Mouse (Mus musculus) yolk sac, embryonic 10.5 days (tissue): ENCODE results near the gene Cdk5rap3.

ENCODE experiments used
- DNase-seq: peaks from one replicate; pipeline ENCODE4 v3.0.0-alpha.2; 2017; ENCODE audit warnings: low spot score

Gene Cdk5rap3

DNA sequence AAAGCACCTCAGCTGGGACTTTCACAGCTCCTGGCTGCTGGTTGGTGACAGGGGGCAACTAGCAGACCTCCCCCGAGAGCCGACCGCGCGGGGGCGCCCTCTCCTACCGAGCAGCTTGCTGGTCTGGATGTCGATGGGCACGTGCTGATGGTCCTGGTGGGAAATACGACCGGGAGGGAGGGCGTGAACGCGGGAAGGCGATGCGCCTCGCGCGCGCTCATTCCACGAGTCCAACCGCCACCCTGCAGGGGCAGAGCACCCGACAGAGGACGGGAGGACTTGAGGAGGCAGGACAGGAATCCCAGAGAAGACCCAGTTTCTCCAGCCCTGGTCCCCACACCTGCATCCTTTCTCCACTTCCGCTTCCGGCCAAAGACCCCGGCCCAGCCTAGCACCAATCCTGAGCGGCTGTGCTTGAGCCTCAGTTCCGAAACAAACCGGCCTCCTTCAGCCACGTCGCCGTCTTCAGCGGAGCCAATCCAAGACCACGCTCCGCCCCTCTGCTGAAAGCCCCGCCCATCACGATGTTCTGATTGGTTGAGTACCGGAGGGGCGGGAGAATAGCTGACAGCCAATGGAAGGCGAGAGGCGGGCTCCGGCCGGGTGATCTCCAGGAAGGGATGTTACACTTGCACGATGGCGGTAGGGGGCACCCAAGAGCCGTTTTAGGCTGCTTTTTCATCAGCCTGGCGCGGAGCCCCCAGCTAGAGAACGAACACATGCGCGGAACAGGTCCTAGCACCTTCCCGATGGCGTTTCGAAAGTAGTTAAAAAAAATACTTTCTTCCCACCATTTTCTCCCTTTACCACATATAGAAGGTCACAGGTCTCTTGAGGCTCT, at the start of gene Cdk5rap3:
Gene Cdk5rap3, minus strand, starts transcription at position 453 of the 841 bp plus-strand sequence.
- peak; percentile 100 for DNase-seq

DNA sequence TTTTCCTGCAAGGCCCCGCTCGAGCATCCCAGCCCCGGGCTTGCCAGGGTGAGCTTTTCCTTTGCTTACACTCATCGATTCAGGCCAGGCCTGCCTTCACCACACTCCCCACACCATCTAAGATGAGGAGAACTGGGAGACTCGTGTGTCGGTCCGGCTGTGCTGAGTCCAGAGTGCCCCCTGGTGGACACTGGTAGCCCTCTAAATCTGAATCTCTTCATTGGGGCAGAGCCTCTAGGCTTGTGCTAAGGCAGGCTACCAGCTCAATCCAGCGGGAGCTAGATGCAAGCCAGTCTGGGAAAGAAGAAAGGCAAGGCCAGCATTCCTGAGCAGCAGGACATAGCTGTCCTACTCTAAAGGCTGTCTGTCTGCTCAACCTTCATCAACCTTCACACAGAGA, 47.3 kb upstream of the Cdk5rap3 start:
- DNase-seq = peak; percentile 81

DNA sequence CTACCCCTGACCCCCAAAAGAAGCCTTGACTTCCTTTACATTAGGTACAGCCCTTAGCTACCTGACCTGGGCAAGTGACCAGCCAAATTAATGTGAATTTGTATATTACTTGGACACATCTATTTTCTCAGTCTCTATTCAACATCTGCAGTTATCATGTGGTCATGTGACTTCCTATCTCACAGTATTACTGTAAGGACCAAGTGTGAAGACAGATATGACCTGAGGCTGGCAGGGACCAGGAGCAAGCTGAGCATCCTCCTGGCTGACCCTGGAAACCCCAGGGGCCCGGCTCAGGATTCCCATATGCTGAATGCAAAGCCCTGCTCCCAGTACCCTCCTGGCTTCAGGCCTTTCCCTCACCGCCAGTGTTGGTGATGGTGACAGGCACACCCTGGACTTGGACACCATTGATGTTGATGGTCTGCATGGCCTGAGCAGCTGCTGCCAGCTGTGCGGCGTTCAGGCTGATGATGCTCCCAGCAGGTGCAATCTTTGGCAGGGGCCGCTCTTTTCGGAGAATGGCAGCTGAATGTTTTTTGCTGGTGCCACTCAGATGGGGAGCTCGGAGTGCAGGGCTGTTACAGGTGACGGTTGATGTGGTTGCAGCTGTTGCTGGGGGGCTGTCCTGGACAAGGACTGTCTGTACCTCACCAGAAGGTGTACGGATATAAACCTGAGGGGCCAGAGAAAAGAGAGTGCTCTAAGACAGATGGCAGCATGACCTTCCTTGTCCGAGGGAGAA, 40.9 kb upstream of the Cdk5rap3 start:
- DNase-seq = no peak

DNA sequence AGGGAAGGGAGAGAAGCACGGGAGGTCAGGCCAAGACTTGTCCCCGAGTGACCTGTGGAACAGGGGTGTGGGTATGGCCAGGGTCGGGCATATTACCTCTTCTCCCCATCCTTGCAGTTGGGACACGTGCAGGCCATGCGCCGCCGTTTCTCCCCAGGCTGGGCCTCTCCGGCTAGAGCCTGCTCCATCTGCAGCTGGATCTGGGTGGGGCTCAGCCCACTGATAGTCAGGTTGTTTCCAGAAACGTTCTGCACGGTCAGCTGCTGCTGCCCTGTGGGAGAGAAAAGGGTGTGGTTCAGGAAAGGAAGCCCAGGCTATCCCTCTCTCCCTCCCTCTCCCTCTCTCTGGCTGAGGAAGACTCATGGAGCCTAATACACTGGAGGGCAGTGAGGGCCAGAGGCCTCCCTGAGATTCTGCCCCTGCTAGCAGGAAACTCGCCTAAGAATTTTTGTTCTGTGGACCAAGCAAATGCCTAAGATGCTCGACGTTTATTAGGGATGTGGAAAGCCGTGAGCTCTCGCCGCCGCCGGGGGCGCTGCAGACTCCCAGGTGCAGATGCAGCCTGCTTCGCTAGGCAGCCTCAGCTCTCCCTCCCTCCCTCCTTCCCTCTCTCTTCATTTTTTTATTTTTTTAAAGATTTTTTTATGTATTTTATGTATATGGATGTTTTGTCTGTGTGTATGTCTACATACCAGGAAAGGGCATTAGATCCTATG, 39.9 kb upstream of the Cdk5rap3 start:
- no peak for DNase-seq

DNA sequence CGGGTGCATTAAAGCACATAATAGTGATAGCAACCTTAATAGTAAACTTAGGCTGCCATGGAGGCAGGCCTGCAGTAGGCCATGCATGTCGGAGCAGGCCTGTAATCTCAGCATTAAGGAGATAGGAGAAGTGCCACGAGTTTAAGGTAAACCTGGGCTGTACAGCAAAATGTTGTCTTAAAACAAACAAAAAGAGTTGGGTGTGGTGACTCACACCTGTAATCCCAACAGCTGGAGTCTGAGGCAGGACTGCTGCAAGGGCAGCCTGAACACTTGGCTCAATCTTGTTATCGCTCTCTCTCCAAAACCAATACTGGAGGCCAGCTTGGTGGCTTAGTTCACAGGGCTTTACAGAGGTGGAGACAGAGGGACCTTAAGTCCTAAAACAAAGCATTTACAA, 38.8 kb upstream of the Cdk5rap3 start:
- DNase-seq = no peak

DNA sequence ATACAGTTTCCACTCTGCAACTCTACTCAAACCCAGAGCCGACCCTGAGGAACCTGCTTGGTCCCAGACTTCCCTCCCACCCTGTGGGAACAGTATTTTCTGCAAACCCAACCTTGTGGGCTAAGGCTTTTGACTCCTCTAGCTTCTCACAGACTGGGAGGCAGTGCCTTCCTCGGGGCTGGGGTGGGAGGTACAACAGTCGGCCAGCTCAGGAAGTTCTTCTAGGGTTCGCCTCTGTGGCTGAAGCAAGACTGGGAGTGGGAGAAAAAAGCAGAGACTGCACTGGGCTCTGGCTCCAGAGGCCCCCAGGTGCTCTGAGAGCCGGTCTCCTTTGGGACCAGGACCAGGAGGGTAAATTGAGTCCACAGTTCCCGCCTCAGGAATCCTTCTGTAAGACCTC, 36.6 kb upstream of the Cdk5rap3 start:
- DNase-seq = no peak

DNA sequence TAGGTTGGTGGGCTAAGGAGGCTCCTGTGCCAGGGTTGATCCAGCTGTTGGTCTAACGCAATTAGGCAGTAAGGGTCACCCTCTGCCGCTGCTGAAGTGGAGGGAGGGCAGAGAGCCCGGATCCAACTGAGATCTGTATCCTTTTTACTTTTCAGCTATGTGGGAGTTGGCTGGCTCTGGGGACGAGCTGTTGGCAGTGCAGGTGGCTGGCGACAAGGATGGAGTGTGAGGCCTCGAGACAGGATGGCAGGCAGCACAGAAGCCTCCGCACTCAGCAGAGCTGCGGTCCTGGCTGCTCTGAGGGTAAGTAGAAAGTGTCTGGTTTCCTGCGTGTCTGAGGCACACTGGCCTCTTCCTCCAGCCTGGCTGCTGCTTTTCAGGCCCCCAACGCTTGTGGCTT, 36.1 kb upstream of the Cdk5rap3 start:
- no peak for DNase-seq

DNA sequence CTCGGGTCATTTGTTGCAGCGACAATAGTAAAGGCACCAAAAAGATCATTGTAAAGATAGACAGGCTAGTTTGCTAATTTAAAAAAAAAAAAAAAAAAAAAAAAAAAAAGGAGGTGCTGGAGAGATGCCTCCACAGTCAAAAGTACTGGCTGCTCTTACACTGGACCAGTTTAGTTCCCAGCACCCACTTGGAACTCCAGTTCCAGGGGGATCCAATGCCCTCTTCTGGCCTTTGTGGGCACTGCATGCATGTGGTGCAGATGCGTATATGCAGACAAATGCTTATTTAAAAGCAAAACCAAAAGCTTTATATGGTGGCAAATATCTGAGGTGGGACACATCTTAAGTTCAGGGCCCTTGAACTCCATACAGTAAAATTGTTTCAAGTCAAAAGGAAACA, 34.5 kb upstream of the Cdk5rap3 start:
- no peak for DNase-seq

DNA sequence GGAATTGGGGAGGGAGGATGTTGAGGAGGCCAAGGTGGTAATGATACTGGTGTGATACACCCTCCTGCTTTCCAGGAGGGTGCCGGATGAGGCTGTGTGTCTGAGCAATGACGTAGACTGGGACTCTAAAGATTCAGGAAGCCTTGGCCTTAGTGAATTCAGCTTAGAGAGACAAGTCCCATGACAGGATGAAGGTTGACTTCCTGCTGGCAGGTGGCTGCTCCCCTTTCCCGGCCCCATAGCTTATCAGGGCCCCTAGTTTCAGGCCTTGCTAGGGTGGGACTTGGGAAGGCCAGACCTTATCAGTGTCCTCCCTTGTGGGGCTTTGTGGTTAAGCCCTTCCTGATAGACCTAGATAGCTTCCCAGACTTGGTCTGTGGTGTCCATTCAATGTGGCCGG, 31.6 kb upstream of the Cdk5rap3 start:
- DNase-seq = peak; percentile 52

DNA sequence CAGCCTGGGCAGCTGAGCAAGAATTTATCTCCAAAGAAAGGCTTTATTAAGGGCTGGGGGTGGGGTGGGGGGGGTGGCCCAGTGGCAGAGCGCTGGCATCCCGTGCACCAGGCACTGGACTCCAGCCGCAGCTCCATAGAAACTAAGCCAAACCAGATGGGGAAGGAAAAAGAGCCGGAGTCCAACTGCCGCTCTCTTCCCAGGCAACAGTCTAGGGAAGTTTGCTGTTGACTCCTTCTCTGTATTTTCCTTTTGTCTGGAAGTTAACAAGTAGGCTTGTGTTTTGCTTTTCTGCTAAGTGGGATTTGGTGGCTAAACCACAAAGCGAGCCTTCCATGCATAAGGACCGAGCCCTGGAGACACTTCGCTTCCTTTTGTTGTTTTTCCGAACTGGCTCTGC, 30.2 kb upstream of the Cdk5rap3 start:
- DNase-seq = no peak

DNA sequence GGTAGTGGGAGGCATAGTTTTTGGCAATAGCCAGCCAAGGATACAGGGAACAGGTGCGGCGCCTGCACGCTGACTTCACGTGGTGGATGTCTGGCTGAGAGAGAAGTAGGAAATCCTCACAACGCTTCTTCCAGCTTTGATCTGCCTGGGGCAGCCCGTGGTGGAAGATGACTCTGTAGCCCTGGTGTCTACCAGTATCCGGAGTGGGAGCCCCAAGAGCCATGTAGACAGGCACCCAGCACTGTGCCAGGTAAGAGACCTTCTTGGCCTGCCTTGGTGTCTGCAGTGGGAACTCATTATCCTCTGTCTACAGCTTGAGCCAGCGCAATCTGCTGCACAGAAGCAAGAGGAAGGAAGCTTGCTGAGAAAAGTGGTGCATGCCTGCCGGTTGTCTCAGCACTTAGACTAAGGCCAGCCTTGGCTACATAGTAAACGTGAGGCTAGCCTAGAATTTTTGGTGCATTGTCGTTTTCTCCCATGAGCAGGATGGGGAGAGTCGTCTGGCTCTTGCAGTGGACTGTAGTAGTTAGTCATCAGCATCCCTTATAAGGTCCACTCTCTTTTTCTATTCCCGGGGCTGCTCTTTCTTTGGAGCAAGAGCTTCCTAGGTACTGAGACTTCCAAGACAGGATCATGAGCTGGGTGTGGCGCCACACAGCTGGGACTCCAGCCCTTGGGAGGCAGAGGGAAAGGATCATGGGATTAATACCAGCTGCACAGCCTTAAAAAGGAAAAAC, 28.7 kb upstream of the Cdk5rap3 start:
- DNase-seq = no peak

DNA sequence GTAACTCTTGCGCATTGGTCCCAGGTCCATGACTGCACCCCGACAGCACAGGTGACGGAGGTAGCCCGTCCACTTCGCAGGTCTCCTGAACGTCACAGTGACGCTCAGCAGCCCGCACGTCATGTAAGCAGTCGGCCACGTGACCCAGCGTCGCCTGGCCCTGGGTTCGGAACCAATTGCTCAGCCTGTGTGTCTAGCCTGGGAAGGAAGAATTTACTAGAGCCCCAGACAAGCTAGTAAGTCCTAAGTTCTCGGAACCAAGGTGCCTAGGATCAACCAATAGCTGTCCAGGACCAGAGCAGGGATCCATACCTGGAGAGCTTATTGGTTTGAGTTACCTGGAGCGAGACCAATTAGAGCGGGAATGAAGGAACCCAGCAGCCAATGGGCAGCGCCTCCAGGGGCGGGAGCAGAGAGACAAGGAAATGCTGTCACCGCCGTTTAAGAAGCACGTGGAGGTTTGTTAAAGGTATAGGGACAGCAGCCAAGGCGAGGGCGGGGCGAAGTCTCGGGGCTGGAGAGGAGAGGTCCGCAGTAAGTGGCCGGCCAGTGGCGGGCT, 27.5 kb upstream of the Cdk5rap3 start, which contains the start of gene Pnpo:
Gene Pnpo, minus strand, starts transcription at position 241 of the 559 bp plus-strand sequence.
- DNase-seq = peak; percentile 95

DNA sequence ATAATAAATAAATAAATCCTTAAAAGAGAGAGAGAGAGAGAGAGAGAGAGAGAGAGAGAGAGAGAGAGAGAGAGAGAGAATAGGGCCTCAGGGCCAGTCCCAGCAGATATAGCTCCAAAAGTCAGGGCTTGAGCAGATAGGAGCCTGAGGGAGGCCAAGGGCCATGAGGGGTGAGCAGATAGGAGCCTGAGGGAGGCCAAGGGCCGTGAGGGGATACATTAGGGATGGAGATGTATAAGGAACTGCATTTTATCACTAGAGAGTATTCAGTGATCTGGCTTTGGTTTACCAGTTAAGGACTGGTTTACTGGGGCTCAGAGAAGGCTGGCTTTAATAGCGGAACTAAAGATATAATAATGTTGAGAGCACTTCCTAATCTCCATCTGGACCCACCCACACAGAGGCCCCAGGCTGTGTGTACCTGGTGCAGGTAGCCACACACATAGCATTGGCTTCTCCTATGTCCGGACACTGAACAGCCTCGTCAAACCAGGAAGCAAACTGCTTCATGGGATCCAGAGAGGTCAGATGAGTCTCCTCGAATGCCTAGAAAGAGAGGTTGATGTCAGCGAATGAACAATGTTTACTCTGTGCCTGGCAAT, 25.8 kb upstream of the Cdk5rap3 start:
- DNase-seq = no peak

DNA sequence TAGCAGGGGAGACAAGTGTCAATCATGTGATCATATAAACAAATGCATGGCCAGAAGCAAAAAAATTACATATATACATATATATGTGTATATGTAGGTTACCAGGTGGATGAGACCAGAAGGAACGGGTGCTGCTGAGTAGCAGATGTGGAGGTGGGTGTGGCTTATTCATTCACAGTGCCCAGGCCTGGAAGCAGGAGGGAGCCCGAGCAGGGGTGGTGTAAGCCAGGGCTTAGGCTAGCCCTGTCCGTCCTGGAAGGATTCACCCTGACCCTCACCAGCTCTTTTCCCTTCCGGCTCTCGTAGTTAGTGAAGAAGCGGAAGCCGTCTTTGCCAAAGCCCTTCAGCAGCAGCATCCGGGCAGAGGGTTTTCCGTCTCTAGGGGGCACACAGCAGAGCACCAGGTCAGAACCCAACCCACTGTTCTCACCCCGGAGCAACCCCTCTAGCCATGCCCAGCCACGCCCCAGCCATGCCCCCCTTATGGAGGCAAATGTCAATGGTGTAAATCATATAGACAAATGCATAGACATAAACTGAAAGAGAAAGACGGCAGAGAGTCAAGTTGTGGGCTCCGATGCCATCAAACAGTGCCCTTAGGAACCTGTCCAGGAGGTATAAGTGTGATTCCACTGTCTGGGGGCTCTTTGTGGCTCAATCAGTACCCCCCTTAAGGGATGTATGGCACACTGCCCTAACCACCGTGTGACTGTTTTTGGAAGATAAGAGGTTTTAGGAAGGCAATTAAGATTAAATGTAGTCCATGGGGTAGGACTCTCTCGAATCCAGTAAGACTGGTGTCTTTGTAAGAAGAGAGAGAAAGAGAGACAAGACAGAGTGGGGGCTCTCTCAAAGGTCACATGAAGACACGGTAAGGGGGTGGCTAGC, 24.5 kb upstream of the Cdk5rap3 start:
- no peak for DNase-seq

DNA sequence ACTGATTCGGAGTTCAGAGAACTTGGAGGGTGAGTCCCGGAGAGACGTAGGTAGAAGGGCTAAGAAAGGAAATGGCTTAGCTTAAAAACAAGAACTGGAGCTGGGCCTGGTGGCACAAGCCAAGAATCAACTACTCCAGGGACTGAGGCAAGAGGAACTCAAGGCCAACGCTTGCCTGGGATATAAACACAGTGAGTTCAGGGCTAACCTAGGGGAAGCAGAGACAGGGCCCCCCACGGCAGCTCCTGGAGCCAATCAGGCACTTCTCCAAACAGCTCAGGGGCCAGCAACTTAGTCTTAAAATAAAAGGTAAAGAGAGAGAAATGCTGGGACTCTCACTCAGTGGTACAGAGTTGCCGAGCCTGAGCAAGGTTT, 22.1 kb upstream of the Cdk5rap3 start:
- DNase-seq = no peak

DNA sequence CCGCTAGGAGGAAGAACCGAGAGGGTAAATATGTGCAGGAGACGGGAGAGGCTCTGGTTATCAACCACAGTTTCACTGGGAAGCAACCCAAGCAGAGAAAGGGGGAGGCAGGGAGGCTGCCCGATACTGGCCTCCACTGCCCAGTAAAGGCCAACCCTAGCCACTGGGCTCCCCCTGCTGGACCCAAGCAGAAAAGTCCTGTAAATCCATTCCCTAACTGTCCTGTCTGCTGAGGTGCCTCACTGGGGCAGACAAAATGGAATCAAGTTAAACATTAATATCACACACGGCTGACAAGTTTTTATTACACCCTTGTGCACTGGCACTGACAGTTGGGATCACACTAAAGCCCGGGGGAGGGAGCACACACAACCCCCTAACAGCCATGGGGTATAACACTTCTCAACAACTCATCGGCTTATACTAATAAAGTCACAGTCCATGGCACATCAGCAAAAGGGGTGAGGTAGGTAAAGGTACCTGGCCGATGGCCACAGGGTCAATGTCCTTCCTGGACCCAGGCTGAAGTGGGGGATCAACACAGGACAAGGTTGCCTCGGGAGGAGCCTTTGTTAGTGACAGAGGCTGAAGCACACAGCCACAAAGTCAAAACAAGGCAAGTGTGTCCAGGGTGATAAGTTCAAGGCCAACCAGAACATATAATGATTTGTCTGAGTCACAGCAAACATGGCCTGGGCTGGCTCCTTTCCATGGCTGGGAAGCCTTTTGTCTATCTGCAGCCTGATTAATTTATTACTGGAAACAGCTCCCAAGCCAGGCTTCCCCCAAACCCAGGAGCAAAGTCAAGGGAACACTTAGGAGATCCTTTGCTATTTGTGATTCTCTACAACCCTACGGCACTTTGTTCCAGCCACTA, 21.5 kb upstream of the Cdk5rap3 start:
- DNase-seq = peak; percentile 79

DNA sequence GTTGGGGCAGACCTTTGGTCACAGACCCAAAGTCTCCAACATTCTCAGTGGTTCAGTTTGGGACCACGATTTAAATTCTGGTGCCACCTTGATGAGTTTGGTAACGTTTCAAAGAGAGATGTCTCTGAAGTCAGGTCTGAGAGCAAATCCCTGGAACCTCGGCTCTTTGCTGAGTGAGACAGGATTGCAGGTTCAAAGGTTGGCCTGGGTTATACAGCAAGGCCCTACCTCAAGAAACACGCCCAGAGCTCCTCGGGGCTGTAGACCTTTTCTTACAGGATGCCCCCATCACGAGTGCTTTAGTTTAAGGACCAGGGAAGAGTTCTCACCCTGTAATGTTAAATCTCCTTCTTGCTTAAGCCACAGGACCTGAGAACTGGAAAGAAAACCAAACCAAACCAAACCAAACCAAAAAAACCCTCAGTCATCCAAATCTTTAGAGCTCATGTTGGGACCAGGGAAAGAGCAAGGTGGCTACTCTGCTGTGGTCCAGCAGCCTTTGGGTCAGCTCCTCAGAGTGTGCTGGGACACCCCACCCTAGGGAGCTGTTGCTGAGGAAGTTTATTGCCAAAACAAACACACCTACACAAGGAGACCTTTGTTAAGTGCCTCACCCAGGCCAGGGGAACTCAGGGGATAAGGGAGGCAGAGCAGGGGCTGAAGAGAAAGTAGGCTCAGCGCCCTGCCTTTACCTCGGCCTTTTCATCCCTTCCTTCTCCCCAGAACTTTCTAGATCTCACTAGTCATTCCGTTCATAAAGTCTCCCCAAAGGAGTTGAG, 19.8 kb upstream of the Cdk5rap3 start:
- DNase-seq = peak; percentile 56

DNA sequence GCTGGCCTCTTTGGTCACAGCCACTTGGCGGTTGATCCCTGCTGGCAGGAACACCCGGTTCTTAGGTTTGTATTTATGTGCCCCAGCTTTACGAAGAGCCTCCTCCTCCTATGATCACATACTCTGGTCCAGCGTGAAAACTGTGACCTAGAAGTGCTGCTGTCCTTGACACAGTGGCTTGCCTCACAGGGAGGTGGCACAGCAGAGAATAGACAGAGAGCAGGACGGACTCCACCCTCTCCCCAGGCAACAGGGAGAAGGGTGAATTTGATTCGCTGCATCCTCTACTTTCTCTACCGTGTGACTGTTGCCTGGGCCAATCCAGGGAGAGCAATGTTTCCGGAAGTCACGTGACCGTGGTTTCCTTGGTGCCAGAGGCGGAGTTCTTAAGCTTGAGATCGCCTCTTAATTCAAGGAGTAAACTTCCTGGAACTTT, 18.6 kb upstream of the Cdk5rap3 start:
- DNase-seq = peak; percentile 90
